Mouse (Mus musculus) left cerebral cortex, postnatal 14 days (tissue): ENCODE results near the gene Pgap2. TPM values are rescaled to one million over a fixed set of nuclear protein-coding genes. Genes with fewer than 3 reads are reported as not detected.
"Not testable (repeated sequence)": the region's sequence is repeated elsewhere in the genome, so short reads cannot be mapped to it uniquely, and the experiment has no call there.

Experiments used
- DNase-seq, 2 experiments: peaks; one replicate each; pipeline ENCODE4 v3.0.0; 2021 to 2022; ENCODE audit warnings: low spot score in 2 of 2, mixed read lengths in 1 of 2
- intact Hi-C: fragments of 180-260 bp; cut with DNase I; formaldehyde crosslinking; loops from one replicate; pipeline ENCODE4 v1.15.1; 2025
- total RNA-seq, 2 experiments: library from RNA; stranded (reverse); gene quantifications; 2 replicates each; pipeline ENCODE4 v1.2.3; 2021

Pgap2 gene
- total RNA-seq, 2 experiments from 2014 or later = 26.3 to 27.6 TPM

DNA sequence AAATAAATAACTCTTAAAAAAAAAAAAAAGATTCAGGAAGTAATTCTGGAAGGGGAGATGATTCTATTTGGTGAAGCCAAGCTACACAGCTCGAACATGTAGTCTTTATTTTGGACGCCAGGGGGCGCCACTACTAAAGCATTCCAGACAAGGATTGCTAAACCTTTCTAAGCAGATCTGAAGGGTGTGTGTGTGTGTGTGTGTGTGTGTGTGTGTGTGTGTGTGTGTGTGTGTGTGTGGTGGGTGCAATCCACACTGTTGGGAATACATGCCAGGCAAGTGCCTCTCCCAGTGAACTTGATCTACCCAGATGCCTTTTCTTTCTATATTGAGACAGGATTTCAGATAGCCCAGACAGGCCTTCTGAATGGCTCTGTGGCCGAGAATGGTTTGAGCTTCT, 48.2 kb downstream of the Pgap2 start:
- intact Hi-C loops = no loop called here
- DNase-seq = peak; percentile 86 to 93

DNA sequence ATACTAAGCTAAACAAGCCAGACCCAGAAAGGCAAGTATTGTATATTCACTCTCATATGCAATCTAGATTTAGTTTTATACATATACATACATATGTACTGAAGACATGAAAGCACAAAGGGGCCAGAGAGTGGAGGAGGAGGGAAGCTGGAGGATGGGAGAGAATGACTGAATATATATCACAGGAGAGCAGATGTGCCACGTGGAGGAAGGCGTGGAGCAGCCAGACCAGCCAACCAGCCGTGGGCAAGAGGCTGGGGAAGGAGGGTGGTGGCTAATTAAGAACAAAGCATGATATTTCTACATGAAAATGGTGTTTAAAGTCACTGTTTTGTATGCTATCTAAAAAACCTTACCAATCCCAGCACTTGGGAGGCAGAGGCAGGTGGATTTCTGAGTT, 48.7 kb downstream of the Pgap2 start:
- no peak for DNase-seq
- intact Hi-C loops = no loop called here

DNA sequence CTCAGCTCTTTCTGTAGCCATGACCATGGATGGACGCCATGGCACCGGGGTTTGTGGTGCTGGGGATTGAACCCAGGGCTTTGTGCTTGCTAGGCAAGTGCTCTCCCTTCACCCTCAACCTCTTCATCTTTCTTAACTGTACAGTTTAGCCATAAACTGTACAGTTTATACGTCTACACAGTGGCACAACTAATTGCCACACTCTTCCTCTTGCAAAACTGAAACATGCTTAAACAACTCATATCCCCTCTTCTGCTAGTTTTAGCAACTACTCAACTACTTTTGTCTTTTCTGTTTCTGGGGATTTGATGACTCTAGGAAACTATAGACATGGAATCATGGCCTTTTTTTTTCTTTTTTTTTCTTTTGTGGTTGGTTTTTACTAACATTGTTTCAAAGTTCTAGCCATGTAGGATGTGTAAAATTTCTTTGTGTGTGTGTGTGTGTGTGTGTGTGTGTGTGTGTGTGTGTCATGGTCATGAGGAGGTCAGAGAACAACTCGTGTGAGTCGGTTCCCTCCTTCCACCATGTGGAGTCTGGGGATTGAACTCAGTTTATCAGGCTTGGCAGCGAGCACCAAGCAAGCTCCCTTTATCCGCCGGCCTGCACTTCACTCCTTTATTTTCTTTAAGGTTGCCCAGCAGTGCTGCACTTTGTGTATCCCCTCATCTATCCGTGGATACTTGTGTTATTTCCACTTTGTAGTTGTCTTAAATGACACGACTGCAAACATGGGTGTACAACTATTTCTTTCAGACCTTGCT, 49.9 kb downstream of the Pgap2 start:
- intact Hi-C loops = no loop called here
- DNase-seq = no peak

DNA sequence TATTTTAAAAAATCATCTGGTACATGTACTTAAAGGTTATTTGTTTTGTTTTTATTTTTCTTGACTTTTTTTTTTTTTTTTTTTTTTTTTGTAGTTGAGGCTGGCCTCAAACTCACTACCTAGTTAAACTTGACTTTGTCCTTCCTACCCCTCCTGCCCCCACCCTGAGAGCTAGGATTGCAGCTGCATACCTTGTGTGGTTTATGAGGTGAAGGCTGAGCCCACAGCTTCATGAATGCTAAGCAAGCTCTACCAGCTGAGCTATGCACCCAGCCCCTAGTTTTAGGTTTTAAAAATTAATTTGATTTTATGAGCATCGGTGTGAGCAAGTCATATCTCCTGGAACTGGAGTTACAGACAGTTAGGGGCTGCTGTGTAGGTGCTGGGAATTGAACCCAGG, 50.5 kb downstream of the Pgap2 start:
- intact Hi-C loops = no loop called here
- no peak for DNase-seq

DNA sequence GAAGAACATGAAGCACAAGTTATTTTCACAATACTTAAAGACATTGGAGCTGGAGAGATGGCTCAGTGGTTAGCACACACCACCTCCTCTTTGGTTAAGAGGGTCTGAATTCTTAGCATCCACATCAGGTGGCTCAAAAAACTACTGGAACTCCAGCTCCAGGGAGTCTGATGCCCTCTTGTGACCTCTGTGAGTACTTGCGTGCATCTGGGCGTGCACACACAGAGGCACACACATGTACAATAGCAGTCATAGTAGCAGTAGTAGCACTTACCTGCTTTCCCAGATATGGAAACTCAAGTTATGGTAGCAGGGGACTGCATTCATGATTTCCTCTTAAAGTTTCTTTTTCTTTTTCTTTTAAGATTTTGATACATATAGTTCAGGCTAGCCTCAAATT, 53.0 kb downstream of the Pgap2 start:
- no peak for DNase-seq
- intact Hi-C loops = no loop called here

DNA sequence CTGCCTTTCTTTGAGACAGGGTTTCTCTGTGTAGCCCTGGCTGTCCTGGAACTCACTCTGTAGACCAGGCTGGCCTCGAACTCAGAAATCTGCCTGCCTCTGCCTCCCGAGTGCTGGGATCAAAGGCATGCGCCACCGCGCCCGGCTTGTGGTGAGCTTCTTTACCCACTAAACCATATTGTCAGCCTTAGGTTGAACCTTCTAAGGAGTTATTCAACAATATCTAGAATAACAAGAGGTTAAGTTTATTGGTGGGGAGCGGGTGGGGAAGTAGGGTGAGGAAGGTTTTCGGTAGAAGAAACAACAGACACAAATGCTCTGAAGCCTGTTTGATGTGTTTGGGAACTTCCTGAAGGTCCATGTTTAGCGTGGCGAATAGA, 56.0 kb downstream of the Pgap2 start:
- intact Hi-C loops = loop anchor here (2.0 kb wide), 1 partner anchor 151 kb away; no protein-coding TSS in a partner anchor
- not testable (repeated sequence) for DNase-seq

DNA sequence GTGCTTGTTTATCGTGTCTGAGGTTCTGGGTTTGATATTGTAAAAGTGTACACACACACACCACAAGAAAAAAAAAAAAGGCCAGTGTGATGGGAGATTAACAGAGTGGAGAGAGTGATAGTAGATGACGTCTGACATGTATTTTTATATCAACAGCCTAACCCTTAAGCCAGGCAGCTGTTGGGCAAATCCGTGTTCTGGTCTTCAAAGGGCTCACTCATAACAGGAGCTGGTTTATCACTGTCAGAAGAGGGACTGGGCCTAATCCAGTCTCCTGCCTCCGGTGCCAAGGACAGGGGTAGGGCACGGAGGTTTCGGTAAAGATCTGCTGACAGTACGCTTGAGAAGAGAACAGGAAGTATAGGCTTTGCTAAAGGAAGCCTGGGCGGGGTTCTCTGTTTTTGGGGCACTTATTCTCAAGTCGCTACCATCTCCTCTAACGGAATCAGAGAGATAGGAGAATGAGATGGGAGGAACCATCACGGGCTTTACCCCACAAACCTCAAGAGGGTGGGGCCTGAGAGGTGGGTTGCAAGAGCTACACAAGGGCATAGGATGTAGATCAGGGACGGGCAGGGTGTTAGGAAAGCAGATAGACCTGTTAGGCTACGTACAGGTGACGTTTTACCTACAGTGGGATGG, 56.5 kb downstream of the Pgap2 start:
- intact Hi-C loops = loop anchor here (2.0 kb wide), 1 partner anchor 150 kb away; no protein-coding TSS in a partner anchor
- DNase-seq = no peak

DNA sequence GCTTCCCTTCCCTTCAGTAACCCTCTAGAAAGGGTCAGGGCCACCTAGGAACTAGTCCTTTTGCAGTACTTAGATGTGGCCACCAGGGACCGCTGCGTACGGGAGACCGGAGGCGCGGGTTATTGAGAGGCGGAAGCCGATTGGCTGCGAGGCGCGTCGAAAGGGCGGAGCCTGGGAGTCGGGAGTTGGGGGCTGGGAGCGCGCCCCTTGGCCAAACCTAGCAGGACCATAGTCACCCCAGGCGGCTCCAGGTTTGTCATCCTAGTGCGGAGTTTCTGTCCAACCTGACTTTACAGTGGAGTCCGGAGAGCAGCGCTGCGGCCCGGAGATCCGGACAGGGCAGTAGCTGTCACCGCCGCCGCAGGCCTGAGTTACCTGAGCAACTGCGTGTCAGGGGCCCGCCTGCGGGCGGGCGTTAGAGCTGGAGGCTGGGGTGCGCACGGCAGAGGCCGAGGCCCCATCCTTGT, 57.1 kb downstream of the Pgap2 start:
- peak; percentile 94 to 96 for DNase-seq
- intact Hi-C loops = loop anchor here (2.0 kb wide), 1 partner anchor 150 kb away; no protein-coding TSS in a partner anchor

DNA sequence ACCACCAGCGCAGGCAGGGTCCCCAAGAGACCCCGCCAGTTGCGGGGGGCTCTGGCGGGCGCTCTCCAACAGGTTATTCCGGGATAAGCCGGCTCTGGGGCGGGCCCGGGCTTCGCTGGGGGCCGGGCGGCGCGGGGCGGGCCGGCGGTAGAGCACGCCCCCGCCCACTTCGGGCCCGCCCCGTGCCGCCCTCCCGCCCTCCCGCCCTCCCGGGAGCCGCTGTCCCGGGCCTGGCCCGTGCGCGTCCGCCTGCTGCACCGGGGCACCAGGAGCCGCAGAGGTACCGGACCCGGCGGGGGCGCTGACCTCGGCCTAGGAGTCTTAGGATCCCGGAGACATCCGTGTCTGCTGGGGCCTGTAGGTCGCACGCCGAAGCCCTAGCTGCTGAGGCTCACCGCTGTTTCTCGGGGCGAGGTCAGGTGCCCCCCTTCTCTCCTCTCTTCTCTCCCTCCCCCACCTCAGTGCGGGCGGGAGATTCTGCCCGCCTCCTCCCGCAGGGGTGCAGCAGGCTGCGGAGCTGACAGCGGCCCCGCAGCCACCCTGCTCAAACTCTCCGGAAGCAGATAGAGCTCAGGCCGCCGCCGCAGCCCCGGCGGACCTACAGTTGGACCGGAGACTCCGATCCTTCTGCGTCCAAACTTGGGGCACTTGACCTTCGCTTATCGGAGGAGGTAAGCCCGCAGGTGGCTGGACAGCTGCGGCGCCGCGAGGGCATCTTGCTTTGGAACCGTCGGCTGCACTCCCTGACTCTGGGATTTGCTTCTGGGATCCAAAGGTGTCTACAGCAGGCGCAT, 57.8 kb downstream of the Pgap2 start, which contains the start of gene Stim1:
TSS of gene Stim1 (plus strand) at position 206 of the 794 bp plus-strand sequence.
- peak; percentile 28 to 42 for DNase-seq
- intact Hi-C loops = loop anchor here (2.0 kb wide), 1 partner anchor 149 kb away; no protein-coding TSS in a partner anchor

DNA sequence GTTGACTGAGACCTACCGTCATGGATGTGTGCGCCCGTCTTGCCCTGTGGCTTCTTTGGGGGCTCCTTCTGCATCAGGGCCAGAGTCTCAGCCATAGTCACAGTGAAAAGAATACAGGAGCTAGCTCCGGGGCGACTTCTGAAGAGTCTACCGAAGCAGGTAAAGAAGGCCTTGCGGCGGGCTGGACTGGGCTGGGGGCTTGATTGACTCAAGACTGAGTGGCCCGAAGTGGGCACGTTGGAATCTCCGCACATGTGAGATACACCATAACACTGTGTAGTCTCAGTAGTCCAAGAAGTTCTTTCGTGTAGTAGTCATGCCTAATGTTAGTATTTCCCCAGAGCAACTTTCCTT, 58.4 kb downstream of the Pgap2 start:
- intact Hi-C loops = no loop called here
- no peak for DNase-seq

DNA sequence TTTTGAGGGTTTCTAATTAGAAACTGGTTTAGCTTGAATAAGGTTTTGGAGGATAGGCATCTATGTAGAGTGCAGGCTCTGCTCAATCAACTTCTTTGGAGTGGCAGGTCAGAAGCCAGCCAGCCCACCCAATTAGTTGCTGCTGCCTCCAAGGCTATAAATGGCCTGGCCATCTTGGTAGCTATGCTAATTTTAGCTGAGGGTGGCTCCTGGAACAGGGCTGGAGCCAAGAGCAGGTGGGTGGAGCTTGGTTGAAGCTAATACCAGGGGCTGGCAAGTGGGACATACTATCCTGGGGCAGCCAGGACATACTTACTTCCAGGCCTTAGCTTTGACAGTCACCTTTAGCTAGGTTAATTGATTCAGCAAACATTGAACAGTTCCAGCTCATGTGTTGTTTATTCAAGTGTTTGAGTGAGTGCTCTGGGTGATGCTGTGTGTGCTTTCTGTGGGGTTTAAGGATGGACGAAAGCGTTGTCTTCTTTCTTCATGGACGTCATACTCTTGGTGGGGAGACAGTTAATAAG, 62.5 kb downstream of the Pgap2 start:
- DNase-seq = no peak
- intact Hi-C loops = no loop called here

DNA sequence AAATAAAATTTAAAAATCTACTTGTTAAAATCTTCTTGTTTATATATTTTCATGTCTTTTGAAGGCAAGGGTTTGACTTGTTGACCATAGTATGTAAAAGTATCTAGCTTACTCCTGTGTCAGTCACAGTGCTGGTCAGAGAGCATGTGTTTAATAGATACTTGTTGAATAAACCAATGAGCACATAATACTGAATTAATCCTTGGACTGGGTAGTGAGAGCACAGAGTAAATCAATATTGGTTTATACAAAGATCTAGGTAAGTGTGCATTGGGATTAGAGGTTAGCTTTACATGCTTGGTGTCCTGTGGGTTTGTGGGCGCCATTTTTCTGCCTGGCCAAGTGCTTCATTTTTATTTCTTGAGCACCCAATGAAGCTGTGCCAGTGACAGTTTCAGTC, 71.4 kb downstream of the Pgap2 start:
- DNase-seq = no peak
- intact Hi-C loops = no loop called here

DNA sequence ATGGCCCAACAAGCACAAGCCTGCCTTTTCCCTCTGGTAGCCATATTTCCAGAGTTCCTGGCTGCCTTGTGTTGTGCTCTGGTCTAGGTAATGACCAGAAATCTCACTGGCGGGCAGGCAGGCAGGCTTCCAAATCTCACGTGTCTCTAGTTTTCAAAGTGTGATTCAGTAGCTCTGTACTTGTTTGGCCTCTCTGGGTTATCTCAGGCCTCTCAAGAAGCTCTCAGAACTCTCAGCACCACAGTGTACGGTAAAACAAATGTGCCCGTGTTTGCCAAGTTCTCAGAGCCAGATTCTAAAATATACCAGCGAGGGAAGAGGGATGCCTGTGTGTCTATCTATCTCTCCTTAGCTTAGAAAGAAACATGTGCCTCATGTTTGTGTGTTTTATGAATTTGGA, 72.3 kb downstream of the Pgap2 start:
- DNase-seq = peak in 1 of 2 experiments; percentile 13
- intact Hi-C loops = no loop called here

Other genes with a start within 250 kb of the Pgap2 start
- 1 to 10 TPM; 7.7 to 8.0 TPM for gene Il18bp, start 191.5 kb upstream of the Pgap2 start, total RNA-seq
- gene Rnf121, start 144.7 kb upstream of the Pgap2 start, total RNA-seq = 10 to 100 TPM; 38.4 to 49.9 TPM
- gene Xndc1, start 144.7 kb upstream of the Pgap2 start, total RNA-seq = 10 to 100 TPM; 20.4 to 22.5 TPM
- 1 to 10 TPM; 1.4 to 1.8 TPM for gene Xntrpc, start 144.5 kb upstream of the Pgap2 start, total RNA-seq
- gene Trpc2, start 127.1 kb upstream of the Pgap2 start, total RNA-seq = under 1 TPM; 0.74 to 0.77 TPM
- gene Art1, start 108.5 kb upstream of the Pgap2 start, total RNA-seq = not detected
- gene Art5, start 100.7 kb upstream of the Pgap2 start, total RNA-seq = not detected
- under 1 TPM; 0.18 to 0.55 TPM for gene Chrna10, start 93.4 kb upstream of the Pgap2 start, total RNA-seq
- gene Nup98, start within 50 bp of the Pgap2 start, total RNA-seq = 10 to 100 TPM; 32.2 to 37.2 TPM
- 10 to 100 TPM; 19.5 to 26.0 TPM for gene Rhog, start 45.8 kb downstream of the Pgap2 start, total RNA-seq
- gene Stim1, start 57.6 kb downstream of the Pgap2 start, total RNA-seq = 10 to 100 TPM; 84.7 to 88.7 TPM
- gene Rrm1, start 231.5 kb downstream of the Pgap2 start, total RNA-seq = 10 to 100 TPM; 11.4 TPM